Mouse (Mus musculus) forebrain, embryonic 14.5 days (tissue): ENCODE measurements at regions not wholly inside any gene's neighbourhood (a gene's known extent, or its start where the extent isn't known, plus 50 kb on each side); places are given as distances from the start of the nearest gene placed in this dataset.

Experiments
- ATAC-seq: fragments of 200-750 bp; cut with Nextera tagmentation; 2 replicates; pipeline ENCODE4 v1.8.0; 2017; ENCODE audit warnings: mild to moderate bottlenecking, moderate library complexity
- DNase-seq: peaks from one replicate; pipeline ENCODE4 v3.0.0-alpha.2; 2015; ENCODE audit warnings: low spot score
- H3K27ac ChIP-seq: fragments of 300-500 bp; sonication (generic); 2 replicates; pipeline ENCODE4 v1.5.1; 2014; ENCODE audit warnings: low read depth, mild to moderate bottlenecking, control low read depth, low read length, moderate library complexity
- H3K27me3 ChIP-seq: fragments of 300-500 bp; sonication (generic); replicated peaks from 2 replicates; pipeline ENCODE4 v1.6.1; 2014; ENCODE audit warnings: low read length, control low read depth, mixed read lengths; ENCODE audit not compliant: control insufficient read depth, insufficient read depth
- H3K36me3 ChIP-seq: fragments of 300-500 bp; sonication (generic); 2 replicates; pipeline ENCODE4 v1.6.1; 2014; ENCODE audit warnings: low read length, control low read depth; ENCODE audit not compliant: control insufficient read depth, insufficient read depth
- H3K4me1 ChIP-seq: fragments of 300-500 bp; sonication (generic); 2 replicates; pipeline ENCODE4 v1.6.1; 2014; ENCODE audit warnings: antibody characterized with exemption, low read length, control low read depth; ENCODE audit not compliant: control insufficient read depth, insufficient read depth
- H3K4me2 ChIP-seq: fragments of 300-500 bp; sonication (generic); 2 replicates; pipeline ENCODE4 v1.6.1; 2014; ENCODE audit warnings: mild to moderate bottlenecking, control low read depth, low read length
- H3K4me3 ChIP-seq: fragments of 300-500 bp; sonication (generic); 2 replicates; pipeline ENCODE4 v1.5.1; 2014; ENCODE audit warnings: low read depth, low read length, control low read depth
- H3K9ac ChIP-seq: fragments of 300-500 bp; sonication (generic); 2 replicates; pipeline ENCODE4 v1.6.1; 2014; ENCODE audit warnings: mild to moderate bottlenecking, low read length, control low read depth, moderate library complexity
- H3K9me3 ChIP-seq: fragments of 300-500 bp; sonication (generic); replicated peaks from 2 replicates; pipeline ENCODE4 v1.6.1; 2016; ENCODE audit warnings: low read length, control low read depth, mixed read lengths; ENCODE audit not compliant: control insufficient read depth
- WGBS: fragments of 180-500 bp; shearing (Covaris S2); extraction: QIAGEN DNeasy Blood & Tissue Kit; methylation state at CpG from one replicate; pipeline ENCODE4 v1.1.7; 2014; 5-methylcytosine and 5-hydroxymethylcytosine counted together

DNA sequence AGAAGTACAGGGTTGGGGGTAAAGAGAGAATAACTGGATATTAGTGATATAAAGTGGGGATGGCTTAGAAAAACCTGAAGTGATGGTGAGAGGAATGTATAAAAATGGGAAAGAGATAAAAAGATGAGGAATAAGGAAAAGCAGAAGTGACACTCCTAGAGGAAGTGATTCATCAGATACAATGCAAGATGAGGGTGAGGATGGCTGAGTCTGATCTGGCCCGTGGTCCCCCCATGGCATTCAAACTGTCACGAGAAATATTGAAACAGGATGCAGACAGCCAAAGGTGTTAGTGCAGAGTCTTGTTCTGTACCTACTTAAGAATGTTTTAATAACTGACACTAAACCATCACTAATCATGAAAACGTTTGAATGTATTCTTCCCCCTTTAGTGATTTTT lies 56.2 kb upstream of the Kitl start:
- Histone ChIP-seq H3K9ac (no peak overlapping the region), H3K27ac (no peak overlapping the region), H3K4me3 (no peak overlapping the region), H3K36me3 (no peaks in the 10 kb centered on the region), H3K4me1 (no peaks in the 10 kb centered on the region), H3K4me2 (no peak overlapping the region), H3K27me3 (no peaks in the 10 kb centered on the region), H3K9me3 (no peaks in the 10 kb centered on the region)
- no peak for ATAC-seq
- WGBS = 90% methylated on average over 3 of the region's 3 CpGs
- DNase-seq = no peak

DNA sequence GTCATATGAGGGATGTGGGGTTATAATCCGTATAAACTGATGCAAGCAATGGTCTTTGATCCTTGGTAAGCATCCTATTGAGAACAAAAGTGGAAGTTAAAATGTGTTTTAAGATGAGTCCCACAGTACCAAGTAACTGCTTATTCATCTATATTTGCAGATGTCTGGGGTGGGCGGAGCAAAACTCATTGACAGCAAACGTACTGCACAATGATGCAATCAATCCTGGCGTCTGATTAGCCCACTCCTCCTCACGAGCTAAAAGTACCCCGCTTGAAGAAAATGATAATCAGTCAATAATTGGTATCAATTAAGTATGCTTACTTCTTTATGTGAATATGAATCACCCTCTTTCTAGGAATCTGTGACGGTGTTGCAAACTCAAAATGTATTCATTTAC lies 62.9 kb upstream of the Kitl start:
- DNase-seq = peak; percentile 40
- Histone ChIP-seq H3K9me3 (no peaks in the 10 kb centered on the region), H3K9ac (no peak overlapping the region), H3K4me2 (no peak overlapping the region), H3K27me3 (no peaks in the 10 kb centered on the region), H3K4me1 (0 out of 2 replicates have a peak, but pooled peaks cover under 1% of the 10 kb centered on the region), H3K27ac (no peak overlapping the region), H3K4me3 (no peak overlapping the region), H3K36me3 (no peaks in the 10 kb centered on the region)
- ATAC-seq = peak; percentile 65; the same call in 1 of the 2 replicates
- 53% methylated on average over 7 of the region's 7 CpGs for WGBS

DNA sequence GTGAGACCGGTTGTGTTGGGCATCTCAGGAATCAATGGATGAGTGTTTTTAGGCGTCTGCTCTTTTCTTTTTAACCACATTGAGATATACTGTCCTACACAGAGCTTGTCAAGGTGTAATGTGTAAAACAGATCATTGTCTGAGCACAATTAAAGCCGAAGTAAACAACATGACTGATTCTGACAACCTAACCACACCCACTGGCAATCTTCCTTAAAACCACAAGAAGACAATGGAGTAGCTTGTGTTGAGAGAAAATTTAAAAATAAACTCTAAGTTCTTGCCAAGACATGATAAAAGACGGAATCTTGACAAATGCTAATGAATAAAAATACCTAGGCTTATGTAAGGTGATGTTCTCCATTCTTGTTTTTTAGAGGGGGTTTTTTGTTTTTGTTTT lies 63.7 kb upstream of the Kitl start:
- ATAC-seq (no peak), DNase-seq (no peak)
- Histone ChIP-seq H3K36me3 (no peaks in the 10 kb centered on the region), H3K4me2 (no peak overlapping the region), H3K9me3 (no peaks in the 10 kb centered on the region), H3K27ac (no peak overlapping the region), H3K9ac (no peak overlapping the region), H3K4me1 (0 out of 2 replicates have a peak, but pooled peaks cover 2% of the 10 kb centered on the region), H3K4me3 (no peak overlapping the region), H3K27me3 (no peaks in the 10 kb centered on the region)
- WGBS = 82% methylated on average over 4 of the region's 4 CpGs

DNA sequence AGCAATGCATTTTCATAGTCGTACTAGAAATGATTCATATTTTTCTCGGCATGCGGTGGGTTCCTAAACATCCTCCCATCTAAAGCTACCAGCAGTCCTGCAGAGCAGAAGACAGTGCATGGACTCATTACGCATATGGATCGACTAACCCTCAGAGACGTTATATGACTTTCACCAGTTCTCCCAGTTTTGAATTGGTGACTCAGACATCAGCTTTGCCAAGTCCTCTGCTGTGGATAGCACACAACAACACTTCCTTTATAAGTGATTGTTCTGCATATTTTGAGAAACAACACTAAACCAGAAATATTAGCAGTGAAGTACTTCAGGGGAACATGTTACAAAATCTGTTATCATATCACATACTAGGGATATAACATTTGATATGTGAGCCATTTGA lies 64.1 kb upstream of the Kitl start:
- no peak for DNase-seq
- no peaks in the 10 kb centered on the region for H3K27me3 ChIP-seq
- no peak for ATAC-seq
- H3K4me2 ChIP-seq = no peak overlapping the region
- H3K4me1 ChIP-seq = 0 out of 2 replicates have a peak, but pooled peaks cover 2% of the 10 kb centered on the region
- no peak overlapping the region for H3K4me3 ChIP-seq
- WGBS = 95% methylated on average over 6 of the region's 6 CpGs
- no peak overlapping the region for H3K9ac ChIP-seq
- H3K9me3 ChIP-seq = no peaks in the 10 kb centered on the region
- no peaks in the 10 kb centered on the region for H3K36me3 ChIP-seq
- no peak overlapping the region for H3K27ac ChIP-seq

DNA sequence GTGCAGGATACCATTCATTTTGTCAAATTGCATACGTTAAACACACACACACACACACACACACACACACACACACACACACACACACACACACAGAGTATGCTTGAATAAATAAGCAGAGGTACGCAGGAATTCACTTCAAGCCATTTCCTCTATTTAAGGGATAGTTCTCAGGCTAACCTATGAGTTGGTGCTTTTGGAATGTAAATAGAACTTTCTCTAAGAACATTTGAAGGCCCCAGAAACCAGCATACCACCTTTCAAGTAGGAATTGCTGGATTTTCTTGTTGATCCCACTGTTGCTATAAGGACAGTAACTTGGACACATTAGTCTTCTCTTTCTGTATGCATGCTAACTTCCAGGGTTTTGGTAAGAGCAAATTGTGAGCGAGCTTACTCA lies 66.7 kb upstream of the Kitl start:
- ATAC-seq = no peak
- no peak overlapping the region for H3K27ac ChIP-seq
- H3K4me1 ChIP-seq = 0 out of 2 replicates have a peak, but pooled peaks cover 2% of the 10 kb centered on the region
- no peak for DNase-seq
- 66% methylated on average over 3 of the region's 3 CpGs for WGBS
- H3K36me3 ChIP-seq = no peaks in the 10 kb centered on the region
- no peaks in the 10 kb centered on the region for H3K27me3 ChIP-seq
- no peak overlapping the region for H3K4me2 ChIP-seq
- no peak overlapping the region for H3K9ac ChIP-seq
- H3K4me3 ChIP-seq = no peak overlapping the region
- H3K9me3 ChIP-seq = no peaks in the 10 kb centered on the region

DNA sequence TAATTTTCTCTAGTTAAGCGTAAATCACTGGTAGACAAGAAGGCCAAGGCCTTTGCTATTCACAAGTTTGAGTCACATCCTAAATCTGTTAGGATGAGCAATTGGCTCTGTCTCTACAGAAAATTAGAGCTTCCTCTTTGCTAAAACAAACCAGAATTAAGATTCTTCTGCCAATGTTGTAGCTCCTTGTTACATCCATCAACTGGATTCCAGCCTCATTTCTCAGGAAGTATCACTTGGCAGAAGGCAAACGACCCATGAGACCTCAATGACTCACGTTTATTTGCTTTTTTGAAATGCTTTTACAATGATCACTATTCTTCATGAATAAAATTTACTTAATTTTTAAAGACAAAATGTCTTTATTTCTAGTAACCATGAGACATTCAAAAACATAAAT lies 70.0 kb upstream of the Kitl start:
- 85% methylated on average over 3 of the region's 3 CpGs for WGBS
- H3K27ac ChIP-seq = no peak overlapping the region
- ATAC-seq (no peak), DNase-seq (no peak)
- no peak overlapping the region for H3K4me3 ChIP-seq
- 0 out of 2 replicates have a peak, but pooled peaks cover 3% of the 10 kb centered on the region for H3K9me3 ChIP-seq
- H3K36me3 ChIP-seq = no peaks in the 10 kb centered on the region
- H3K4me1 ChIP-seq = 0 out of 2 replicates have a peak, but pooled peaks cover 2% of the 10 kb centered on the region
- no peak overlapping the region for H3K4me2 ChIP-seq
- no peaks in the 10 kb centered on the region for H3K27me3 ChIP-seq
- H3K9ac ChIP-seq = no peak overlapping the region

DNA sequence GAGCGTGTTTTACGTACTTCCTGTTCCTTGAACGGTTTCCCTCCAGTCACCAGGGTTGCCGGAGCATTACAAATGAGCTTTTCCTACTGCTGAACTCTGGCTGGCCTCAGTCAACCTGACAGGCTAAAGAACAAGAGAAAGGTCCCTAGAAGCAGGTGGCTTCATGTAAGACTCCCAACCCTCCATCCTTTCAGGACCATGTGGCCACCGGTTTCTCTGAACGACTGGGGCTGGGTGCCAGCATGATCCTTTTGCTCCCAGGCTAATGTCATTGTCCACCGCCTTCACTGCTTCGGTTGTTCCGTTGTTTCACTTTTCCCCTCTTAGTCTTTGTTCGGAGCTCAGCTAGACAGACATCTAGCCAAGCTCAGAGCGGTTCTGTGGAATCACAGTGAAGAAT lies 73.8 kb upstream of the Kitl start:
- Histone ChIP-seq H3K27me3 (no peaks in the 10 kb centered on the region), H3K4me2 (peak overlapping the region; percentile 9; the same call in 1 of the 2 replicates), H3K9me3 (0 out of 2 replicates have a peak, but pooled peaks cover 3% of the 10 kb centered on the region), H3K36me3 (no peaks in the 10 kb centered on the region), H3K9ac (no peak overlapping the region), H3K4me1 (no peaks in the 10 kb centered on the region), H3K27ac (no peak overlapping the region), H3K4me3 (no peak overlapping the region)
- peak; percentile 65 for ATAC-seq
- 14% methylated on average over 11 of the region's 11 CpGs for WGBS
- DNase-seq = peak; percentile 26

DNA sequence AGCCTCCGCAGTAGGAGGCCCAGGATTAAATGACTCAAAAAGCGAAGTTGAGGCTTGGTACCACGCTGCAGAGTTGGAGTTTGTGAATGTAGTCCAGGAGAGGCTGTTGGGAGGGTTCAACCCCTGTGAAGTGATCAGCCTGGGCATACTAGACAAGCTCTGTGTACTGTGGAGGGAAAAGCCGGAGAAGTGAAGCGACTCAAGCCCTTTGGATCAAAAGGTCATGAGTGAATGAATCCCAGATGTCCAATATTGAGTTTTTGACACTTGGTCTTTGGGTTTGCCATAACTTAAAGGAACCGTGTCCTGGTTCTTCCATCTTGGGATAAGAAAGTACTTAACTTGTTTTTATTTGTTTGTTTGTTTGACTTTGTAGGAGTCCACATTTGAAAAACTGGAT lies 76.5 kb upstream of the Kitl start:
- Histone ChIP-seq H3K36me3 (no peaks in the 10 kb centered on the region), H3K4me2 (no peak overlapping the region), H3K27me3 (no peaks in the 10 kb centered on the region), H3K4me3 (no peak overlapping the region), H3K4me1 (no peaks in the 10 kb centered on the region), H3K9me3 (0 out of 2 replicates have a peak, but pooled peaks cover 3% of the 10 kb centered on the region), H3K9ac (no peak overlapping the region), H3K27ac (no peak overlapping the region)
- 95% methylated on average over 6 of the region's 6 CpGs for WGBS
- DNase-seq (no peak), ATAC-seq (no peak)

DNA sequence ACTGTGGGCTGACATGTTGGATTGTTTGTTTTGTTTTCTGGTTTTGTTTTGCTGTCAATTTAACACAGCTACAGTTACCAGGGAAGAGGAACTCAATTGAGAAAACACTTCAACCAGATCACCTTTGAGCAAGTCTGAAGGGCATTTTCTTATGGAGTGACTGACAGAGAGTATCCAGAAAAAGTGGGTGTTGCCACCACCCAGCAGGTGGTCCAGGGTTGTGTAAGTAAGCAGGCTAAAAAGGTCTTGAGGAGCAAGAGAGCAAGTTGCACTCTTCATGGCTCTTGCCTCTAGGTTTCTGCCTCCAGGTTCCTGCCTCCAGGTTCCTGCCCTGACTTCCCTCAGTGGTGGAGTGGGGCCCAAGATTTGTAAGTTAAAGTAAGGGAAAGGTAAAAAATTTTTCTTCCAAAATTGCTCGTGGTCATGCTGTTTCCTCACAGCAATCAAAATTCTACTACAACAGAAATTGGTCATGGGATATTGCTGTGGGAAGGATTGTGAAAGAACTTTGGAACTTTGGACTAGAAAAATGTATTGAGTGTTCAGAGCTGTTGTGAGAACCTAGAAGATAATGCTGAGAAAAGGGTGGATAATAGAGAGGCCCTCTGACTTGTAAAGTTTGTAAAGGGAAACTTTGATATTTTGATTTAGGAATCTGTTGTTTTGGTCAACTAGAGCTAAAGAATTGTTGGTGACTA lies 77.4 kb upstream of the Kitl start:
- no peak overlapping the region for H3K27ac ChIP-seq
- H3K4me2 ChIP-seq = no peak overlapping the region
- no peaks in the 10 kb centered on the region for H3K27me3 ChIP-seq
- H3K36me3 ChIP-seq = no peaks in the 10 kb centered on the region
- H3K4me3 ChIP-seq = no peak overlapping the region
- DNase-seq = no peak
- H3K9ac ChIP-seq = no peak overlapping the region
- H3K9me3 ChIP-seq = 0 out of 2 replicates have a peak, but pooled peaks cover 3% of the 10 kb centered on the region
- WGBS = 89% methylated on average over 1 of the region's 1 CpGs
- H3K4me1 ChIP-seq = no peaks in the 10 kb centered on the region
- ATAC-seq = no peak
